Mouse (Mus musculus): ENCODE results near the gene Urb2.

DNA sequence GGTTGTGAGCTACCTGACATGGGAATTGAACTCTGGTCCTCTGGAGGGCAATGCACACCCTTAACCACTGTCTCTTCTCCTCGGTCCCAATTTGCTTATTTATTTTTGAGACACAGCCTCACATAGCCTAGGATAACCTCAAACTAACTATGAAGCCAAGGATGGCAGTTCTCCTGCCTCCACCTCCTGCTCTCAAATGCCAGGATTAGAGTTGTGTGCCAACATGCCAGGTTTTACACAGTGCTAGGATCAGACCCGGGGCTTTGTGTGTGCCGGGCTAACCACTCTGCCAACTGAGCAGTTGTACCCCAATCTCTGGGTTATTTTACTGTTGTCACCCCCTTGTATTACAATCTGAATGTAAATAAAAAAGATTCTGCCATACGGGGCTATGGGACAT, 43.8 kb upstream of the Urb2 start:
- TF ChIP-seq CTCF (IDR thresholded peaks at IDR 0.05) (no peak), POLR2A (IDR thresholded peaks at IDR 0.05; ENCODE audit: insufficient read depth, low read depth, low read length) (no peak), EP300 (IDR thresholded peaks at IDR 0.05; ENCODE audit: insufficient read depth, low read depth, low read length) (no peak)
